Comparison of ENCODE assay signal across 16 mouse cellular contexts in the genomic region with DNA sequence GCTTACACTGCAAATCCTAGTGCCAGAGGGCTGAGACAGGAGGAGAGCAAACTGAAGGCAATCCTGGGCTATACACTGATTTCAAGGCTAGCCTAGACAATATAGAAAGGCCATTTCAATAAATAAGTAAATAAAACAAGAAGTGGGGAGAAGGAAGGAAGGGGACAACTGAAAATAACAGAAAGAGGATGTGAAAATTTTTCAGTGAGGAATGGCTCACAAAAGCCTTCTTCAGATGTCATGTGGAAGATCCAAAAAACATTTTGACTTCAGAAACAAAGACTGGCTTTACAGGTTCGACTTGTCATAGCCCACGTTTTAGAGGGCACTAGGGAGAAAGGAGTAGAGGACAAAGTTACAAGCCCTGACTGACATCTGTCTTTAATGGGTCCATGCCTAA.
"Had no signal": no experiment of that assay in that cellular context is flagged by ENCODE, and none has a peak within 500 bp of the region (broad histone marks: within the 10 kb centered on the region; RNA-seq: fewer than 3 reads in every experiment).

No protein-coding gene starts in this region.

- DNase-seq: kidney, adult 8-10 months; kidney, postnatal 36 days; layer of hippocampus, adult 9-11 months; layer of hippocampus, postnatal 36 days; lung, embryonic 14.5 days; lung, postnatal 10 days; lung, postnatal 4 days; retina, postnatal 1 day; right cerebral cortex, postnatal 4 days; spleen, adult 18-20 months; thymus, postnatal 4 days had no signal

- H3K36me3 ChIP-seq: limb, embryonic 15.5 days; liver, embryonic 12.5 days; neural tube, embryonic 13.5 days had no signal

- ATAC-seq: liver, embryonic 12.5 days had no signal

- H3K27ac ChIP-seq: kidney, postnatal 0 days; limb, embryonic 15.5 days; liver, embryonic 12.5 days; neural tube, embryonic 13.5 days; stomach, postnatal 0 days had no signal

- H3K9ac ChIP-seq: limb, embryonic 15.5 days; liver, embryonic 12.5 days; lung, embryonic 14.5 days; neural tube, embryonic 13.5 days had no signal

- H3K9me3 ChIP-seq: limb, embryonic 15.5 days; liver, embryonic 12.5 days; neural tube, embryonic 13.5 days had no signal

- H3K4me3 ChIP-seq: limb, embryonic 15.5 days; liver, embryonic 12.5 days; neural tube, embryonic 13.5 days had no signal

- H3K27me3 ChIP-seq: limb, embryonic 15.5 days; liver, embryonic 12.5 days had no signal

- H3K4me2 ChIP-seq: limb, embryonic 15.5 days; liver, embryonic 12.5 days; lung, embryonic 14.5 days; neural tube, embryonic 13.5 days had no signal
